ENCODE assay signal across 24 mouse cellular contexts in genomic region chr8:117168378-117168777, GRCm38 (mm10). TPM values are rescaled to one million over a fixed set of nuclear protein-coding genes. Genes with fewer than 3 reads are reported as not detected.
A peak's percentile ranks its signal among the peaks of the same experiment; 100 is the strongest.
DNase-seq lines count a peak whose midpoint lies in the region; ATAC-seq lines count a peak whose summit lies in the region.
"Had no signal": no experiment of that assay in that cellular context is flagged by ENCODE, and none has a peak within 500 bp of the region (broad histone marks: within the 10 kb centered on the region; RNA-seq: fewer than 3 reads in every experiment).

No protein-coding gene starts in this region.

- no peaks in the 10 kb centered on the region for H3K27me3 ChIP-seq in erythroblast, embryonic 14.5 days (ENCODE audit: control insufficient read depth)
- no peaks in the 10 kb centered on the region for H3K27me3 ChIP-seq in lung, embryonic 15.5 days
- H3K27me3 ChIP-seq in liver, embryonic 16.5 days (ENCODE audit: control insufficient read depth, insufficient read depth, low read depth, low read length) = no peaks in the 10 kb centered on the region
- H3K27me3 ChIP-seq in forebrain, embryonic 14.5 days (replicated peaks; ENCODE audit: control insufficient read depth, insufficient read depth, low read length) = no peaks in the 10 kb centered on the region
- H3K27me3 ChIP-seq: embryonic facial prominence, embryonic 12.5 days; heart, embryonic 15.5 days; megakaryocyte, embryonic 14.5 days; Patski had no signal

- no peak for ATAC-seq in erythroblast, adult 5-6 weeks (replicated peaks; ENCODE audit: low FRiP score, poor library complexity, severe bottlenecking)
- no peak for ATAC-seq in lung, embryonic 15.5 days (ENCODE audit: borderline replicate concordance, extremely low read depth, low FRiP score, low TSS enrichment)
- ATAC-seq in liver, embryonic 16.5 days (ENCODE audit: low read depth) = peak; percentile 66
- ATAC-seq in forebrain, embryonic 14.5 days = no peak
- ATAC-seq: Patski had no signal

- peak overlapping the region; percentile 25 for H3K4me3 ChIP-seq in erythroblast, embryonic 14.5 days (replicated peaks)
- H3K4me3 ChIP-seq in lung, embryonic 15.5 days = no peak overlapping the region
- H3K4me3 ChIP-seq in liver, embryonic 16.5 days (ENCODE audit: low read depth, low read length) = no peak overlapping the region
- H3K4me3 ChIP-seq in forebrain, embryonic 14.5 days (ENCODE audit: low read depth, low read length) = no peak overlapping the region
- H3K4me3 ChIP-seq: embryonic facial prominence, embryonic 12.5 days; gastrocnemius, adult 2 months; heart, embryonic 15.5 days; left cerebral cortex, adult 2 months; megakaryocyte, embryonic 14.5 days had no signal

- H3K4me2 ChIP-seq in lung, embryonic 15.5 days = no peak overlapping the region
- H3K4me2 ChIP-seq in liver, embryonic 16.5 days (ENCODE audit: low read depth, low read length) = peak overlapping the region; percentile 11; the same call in 1 of the 2 replicates
- no peak overlapping the region for H3K4me2 ChIP-seq in forebrain, embryonic 14.5 days (ENCODE audit: low read length)
- H3K4me2 ChIP-seq: embryonic facial prominence, embryonic 12.5 days; heart, embryonic 15.5 days had no signal

- peaks cover 63% of the 10 kb centered on the region for H3K4me1 ChIP-seq in erythroblast, embryonic 14.5 days (ENCODE audit: control insufficient read depth)
- peaks cover 37% of the 10 kb centered on the region for H3K4me1 ChIP-seq in lung, embryonic 15.5 days
- H3K4me1 ChIP-seq in liver, embryonic 16.5 days (ENCODE audit: control insufficient read depth, low read depth, low read length) = peaks cover 23% of the 10 kb centered on the region
- no peaks in the 10 kb centered on the region for H3K4me1 ChIP-seq in forebrain, embryonic 14.5 days (ENCODE audit: control insufficient read depth, insufficient read depth, low read length)

- no peak for DNase-seq in lung, postnatal 14 days
- no peak for DNase-seq in forebrain, embryonic 14.5 days (ENCODE audit: low spot score)
- DNase-seq in adrenal gland, postnatal 4 days (ENCODE audit: low spot score in 2 of 2) = no peak
- no peak for DNase-seq in kidney, postnatal 10 days
- DNase-seq: adrenal gland, adult 8-10 months; cerebellum, adult 9-11 months; gastrocnemius, adult 2 months; heart, adult 18-20 months; heart, postnatal 4 days; kidney, adult 9 months; kidney, postnatal 4 days; layer of hippocampus, adult 9-11 months; left cerebral cortex, postnatal 4 days; midbrain, embryonic 14.5 days; thymus, postnatal 14 days had no signal

- peak overlapping the region; percentile 90 for H3K27ac ChIP-seq in lung, embryonic 15.5 days
- no peak overlapping the region for H3K27ac ChIP-seq in liver, embryonic 16.5 days (ENCODE audit: low read length)
- H3K27ac ChIP-seq in forebrain, embryonic 14.5 days (ENCODE audit: low read depth, low read length) = no peak overlapping the region
- H3K27ac ChIP-seq: embryonic facial prominence, embryonic 12.5 days; gastrocnemius, adult 2 months; heart, embryonic 15.5 days; left cerebral cortex, adult 2 months had no signal

- H3K36me3 ChIP-seq in erythroblast, embryonic 14.5 days (ENCODE audit: control insufficient read depth) = peaks cover 23% of the 10 kb centered on the region
- no peaks in the 10 kb centered on the region for H3K36me3 ChIP-seq in lung, embryonic 15.5 days
- no peaks in the 10 kb centered on the region for H3K36me3 ChIP-seq in liver, embryonic 16.5 days (ENCODE audit: control insufficient read depth, insufficient read depth)
- no peaks in the 10 kb centered on the region for H3K36me3 ChIP-seq in forebrain, embryonic 14.5 days (ENCODE audit: control insufficient read depth, insufficient read depth, low read length)
- H3K36me3 ChIP-seq: embryonic facial prominence, embryonic 12.5 days; heart, embryonic 15.5 days had no signal

- no peak overlapping the region for H3K9ac ChIP-seq in lung, embryonic 15.5 days
- no peak overlapping the region; the same call in 1 of the 2 replicates for H3K9ac ChIP-seq in liver, embryonic 16.5 days (ENCODE audit: low read depth, low read length)
- no peak overlapping the region for H3K9ac ChIP-seq in forebrain, embryonic 14.5 days (ENCODE audit: low read length)
- H3K9ac ChIP-seq: embryonic facial prominence, embryonic 12.5 days; heart, embryonic 15.5 days had no signal

- WGBS in lung, embryonic 15.5 days = 77% methylated on average over 9 of the region's 9 CpGs
- WGBS in liver, embryonic 16.5 days (ENCODE audit: insufficient replicate concordance) = 37% methylated on average over 9 of the region's 9 CpGs
- 88% methylated on average over 9 of the region's 9 CpGs for WGBS in forebrain, embryonic 14.5 days

- H3K9me3 ChIP-seq in erythroblast, embryonic 14.5 days (ENCODE audit: control insufficient read depth, low read length) = no peaks in the 10 kb centered on the region
- H3K9me3 ChIP-seq in lung, embryonic 15.5 days = no peaks in the 10 kb centered on the region
- H3K9me3 ChIP-seq in liver, embryonic 16.5 days (replicated peaks; ENCODE audit: control insufficient read depth, low read length) = no peaks in the 10 kb centered on the region
- no peaks in the 10 kb centered on the region for H3K9me3 ChIP-seq in forebrain, embryonic 14.5 days (replicated peaks; ENCODE audit: control insufficient read depth, low read length)
- H3K9me3 ChIP-seq: embryonic facial prominence, embryonic 12.5 days; heart, embryonic 15.5 days; megakaryocyte, embryonic 14.5 days had no signal

RNA-seq across cellular contexts. Expression of gene Gan, which starts 10.4 kb away (rescaled TPM):
- 0.18 and 0.24 TPM in 2 replicates for polyA plus RNA-seq in erythroblast, embryonic 14.5 days (2012)
- total RNA-seq in erythroblast, adult 5-6 weeks (2015; ENCODE audit: low replicate concordance) = 18.1 and 25.9 TPM in 2 replicates
- total RNA-seq in erythroblast, adult 5-6 weeks (2017; ENCODE audit: low replicate concordance) = 29.7 and 31.4 TPM in 2 replicates
- 2.1 and 2.3 TPM in 2 replicates for polyA plus RNA-seq in lung, embryonic 15.5 days (2015; fragmentation: Nextera tagmentation; extraction: Ambion mirVana)
- polyA plus RNA-seq in liver, embryonic 16.5 days (2015; fragmentation: Nextera tagmentation; extraction: Ambion mirVana) = 0.58 and 0.63 TPM in 2 replicates
- 3.3 and 4.4 TPM in 2 replicates for polyA plus RNA-seq in forebrain, embryonic 14.5 days (2014; fragmentation: Nextera tagmentation; extraction: Ambion mirVana)
- total RNA-seq in adrenal gland, postnatal 4 days (2021) = 10 to 100 TPM; 14.9 to 16.4 TPM
